Comparison of ENCODE assay signal across 13 mouse cellular contexts in genomic region chr2:148171113-148171512, GRCm38 (mm10).
DNase-seq lines count a peak whose midpoint lies in the region; ATAC-seq and TF ChIP-seq lines count a peak whose summit lies in the region.
"Had no signal": no experiment of that assay in that cellular context is flagged by ENCODE, and none has a peak within 500 bp of the region (broad histone marks: within the 10 kb centered on the region; RNA-seq: fewer than 3 reads in every experiment).

No protein-coding gene starts in this region.

- no peaks in the 10 kb centered on the region for H3K9me3 ChIP-seq in heart, embryonic 12.5 days (replicated peaks)
- H3K9me3 ChIP-seq in forebrain, embryonic 14.5 days (replicated peaks; ENCODE audit: control insufficient read depth, low read length), result no peaks in the 10 kb centered on the region
- H3K9me3 ChIP-seq in liver, postnatal 0 days (ENCODE audit: low read length), result no peaks in the 10 kb centered on the region
- H3K9me3 ChIP-seq: liver, embryonic 12.5 days had no signal

- peaks cover 14% of the 10 kb centered on the region for H3K4me1 ChIP-seq in lung, adult 2 months (ENCODE audit: control insufficient read depth, insufficient read depth, low read length)
- peaks cover 17% of the 10 kb centered on the region for H3K4me1 ChIP-seq in heart, embryonic 12.5 days (replicated peaks)
- H3K4me1 ChIP-seq in forebrain, embryonic 14.5 days (ENCODE audit: control insufficient read depth, insufficient read depth, low read length), result no peaks in the 10 kb centered on the region
- no peaks in the 10 kb centered on the region for H3K4me1 ChIP-seq in liver, postnatal 0 days (ENCODE audit: insufficient read depth)
- H3K4me1 ChIP-seq: liver, embryonic 12.5 days had no signal

- no peak for TF ChIP-seq CTCF in lung, adult 2 months (IDR thresholded peaks at IDR 0.05; ENCODE audit: insufficient read depth, low read length)
- TF ChIP-seq CTCF in liver, postnatal 0 days (IDR thresholded peaks at IDR 0.05; ENCODE audit: low read depth), result no peak

- intact Hi-C loops in left cerebral cortex, postnatal 36 days (cut with DNase I), result no loop called here

- no peaks in the 10 kb centered on the region for H3K36me3 ChIP-seq in heart, embryonic 12.5 days
- no peaks in the 10 kb centered on the region for H3K36me3 ChIP-seq in forebrain, embryonic 14.5 days (ENCODE audit: control insufficient read depth, insufficient read depth, low read length)
- no peaks in the 10 kb centered on the region for H3K36me3 ChIP-seq in liver, postnatal 0 days (replicated peaks; ENCODE audit: insufficient read depth, low read length)
- H3K36me3 ChIP-seq: liver, embryonic 12.5 days had no signal

- H3K27ac ChIP-seq in heart, embryonic 12.5 days (ENCODE audit: poor library complexity, severe bottlenecking), result peak overlapping the region; percentile 23
- no peak overlapping the region for H3K27ac ChIP-seq in forebrain, embryonic 14.5 days (ENCODE audit: low read depth, low read length)
- no peak overlapping the region for H3K27ac ChIP-seq in liver, postnatal 0 days (ENCODE audit: low read depth)
- H3K27ac ChIP-seq: liver, embryonic 12.5 days had no signal

- peak; percentile 67; the same call in 1 of the 2 replicates for ATAC-seq in heart, embryonic 12.5 days (ENCODE audit: insufficient number of reproducible peaks, low FRiP score)
- no peak for ATAC-seq in forebrain, embryonic 14.5 days
- no peak for ATAC-seq in liver, postnatal 0 days
- ATAC-seq: activated CD4-positive, CD25-positive, alpha-beta regulatory T cell, adult 4 months; liver, embryonic 12.5 days had no signal

- peak; percentile 60 to 73 for DNase-seq in lung, adult 18-20 months
- no peak for DNase-seq in lung, adult 2 months
- DNase-seq in kidney, postnatal 10 days, result peak; percentile 54
- peak; percentile 42 to 66 for DNase-seq in lung, postnatal 4 days
- DNase-seq in forebrain, embryonic 14.5 days (ENCODE audit: low spot score), result no peak
- no peak for DNase-seq in liver, postnatal 0 days
- DNase-seq in left cerebral cortex, postnatal 36 days (ENCODE audit: low spot score in 2 of 2), result no peak
- DNase-seq: right cerebral cortex, postnatal 4 days; thymus, postnatal 25 days had no signal

- no peak overlapping the region for H3K4me2 ChIP-seq in heart, embryonic 12.5 days
- H3K4me2 ChIP-seq in forebrain, embryonic 14.5 days (ENCODE audit: low read length), result no peak overlapping the region
- H3K4me2 ChIP-seq in liver, postnatal 0 days (ENCODE audit: low read depth, low read length), result no peak overlapping the region
- H3K4me2 ChIP-seq: liver, embryonic 12.5 days had no signal

- H3K9ac ChIP-seq in heart, embryonic 12.5 days, result no peak overlapping the region
- no peak overlapping the region for H3K9ac ChIP-seq in forebrain, embryonic 14.5 days (ENCODE audit: low read length)
- no peak overlapping the region for H3K9ac ChIP-seq in liver, postnatal 0 days (replicated peaks)
- H3K9ac ChIP-seq: liver, embryonic 12.5 days had no signal

- WGBS in lung, adult 2 months, result 42% methylated on average over 4 of the region's 4 CpGs
- 29% methylated on average over 4 of the region's 4 CpGs for WGBS in heart, embryonic 12.5 days
- 78% methylated on average over 4 of the region's 4 CpGs for WGBS in forebrain, embryonic 14.5 days
- 59% methylated on average over 4 of the region's 4 CpGs for WGBS in liver, postnatal 0 days (ENCODE audit: insufficient replicate concordance)

- no peak overlapping the region for H3K4me3 ChIP-seq in lung, adult 2 months (replicated peaks; ENCODE audit: extremely low read depth, low read depth, low read length)
- H3K4me3 ChIP-seq in heart, embryonic 12.5 days, result no peak overlapping the region
- no peak overlapping the region for H3K4me3 ChIP-seq in forebrain, embryonic 14.5 days (ENCODE audit: low read depth, low read length)
- no peak overlapping the region for H3K4me3 ChIP-seq in liver, postnatal 0 days (ENCODE audit: low read depth, low read length)
- H3K4me3 ChIP-seq: liver, embryonic 12.5 days; myocyte had no signal

- 0 out of 2 replicates have a peak, but pooled peaks cover 4% of the 10 kb centered on the region for H3K27me3 ChIP-seq in heart, embryonic 12.5 days (replicated peaks)
- H3K27me3 ChIP-seq in forebrain, embryonic 14.5 days (replicated peaks; ENCODE audit: control insufficient read depth, insufficient read depth, low read length), result no peaks in the 10 kb centered on the region
- no peaks in the 10 kb centered on the region for H3K27me3 ChIP-seq in liver, postnatal 0 days (ENCODE audit: insufficient read depth, low read length)
- H3K27me3 ChIP-seq: liver, embryonic 12.5 days had no signal

- TF ChIP-seq POLR2A in lung, adult 2 months (IDR thresholded peaks at IDR 0.05; ENCODE audit: borderline replicate concordance, extremely low read depth, low read depth, low read length), result no peak

- TF ChIP-seq EP300 in liver, postnatal 0 days (IDR thresholded peaks at IDR 0.05; ENCODE audit: low read depth), result no peak

Comparison
In these comparisons a context has a peak if more than half of its experiments do, and no peak if none do; other contexts are left out.
1. DNase-seq: peak in lung, adult 18-20 months (2 of 2), kidney, postnatal 10 days (single experiment) and lung, postnatal 4 days (2 of 2); none in lung, adult 2 months (single experiment), forebrain, embryonic 14.5 days (single experiment), liver, postnatal 0 days (single experiment) and left cerebral cortex, postnatal 36 days (0 of 2).